Mouse (Mus musculus): ENCODE data around the gene Ormdl2.
"Not testable (repeated sequence)": the region's sequence is repeated elsewhere in the genome, so short reads cannot be mapped to it uniquely, and the experiment has no call there.

Gene Ormdl2

GRCm38 (mm10) chr10:128821358-128822056 is at the start of gene Ormdl2:
TSS of gene Ormdl2 (minus strand) at chr10:128821645.
- peak; percentile 100 for DNase-seq (ENCODE audit: low spot score)

DNA sequence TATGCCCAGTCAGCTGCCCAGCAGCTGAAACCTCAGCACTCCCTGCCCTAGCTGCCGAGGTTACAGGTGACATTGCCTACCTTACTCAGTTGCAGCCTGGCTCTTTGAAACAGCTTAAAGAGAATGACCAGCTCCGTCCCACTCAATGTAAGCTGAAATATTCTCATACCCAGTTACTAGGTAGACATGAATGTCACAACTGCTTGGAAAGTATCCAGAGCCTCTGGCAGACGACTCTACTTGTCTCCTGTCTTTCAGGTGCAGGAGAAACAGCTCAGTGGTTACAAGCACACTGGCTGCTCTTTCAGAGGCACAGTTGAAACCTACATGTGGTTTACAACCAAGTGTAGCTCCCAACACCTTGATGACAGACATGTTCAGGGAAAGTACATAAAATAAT is 48.9 kb upstream of the Ormdl2 start:
- DNase-seq (ENCODE audit: low spot score): no peak

- no peak for DNase-seq (ENCODE audit: low spot score)
Observed at GRCm38 (mm10) chr10:128866518-128866917, 45.1 kb upstream of the Ormdl2 start.

GRCm38 (mm10) chr10:128866042-128866441 is 44.6 kb upstream of the Ormdl2 start:
- peak; percentile 25 for DNase-seq (ENCODE audit: low spot score)

DNA sequence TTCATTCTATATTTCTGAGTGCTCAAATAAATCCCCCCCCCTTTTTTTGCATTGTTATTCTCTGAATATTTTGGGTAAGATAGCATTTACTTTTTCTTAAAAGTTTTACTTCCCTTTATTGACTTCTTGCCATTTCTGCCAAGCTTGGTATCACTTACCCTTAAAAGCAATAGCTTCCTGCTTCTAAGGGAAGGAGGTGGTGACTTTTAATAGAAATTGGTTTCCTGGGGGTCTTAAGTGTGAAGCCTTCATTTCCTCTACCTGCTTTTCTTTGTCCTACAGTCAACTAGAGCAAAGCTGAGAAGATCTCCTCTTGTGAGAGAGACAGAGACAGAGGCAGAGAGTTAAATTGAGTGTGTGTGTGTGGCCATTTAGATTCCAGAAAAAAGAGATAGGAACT is 39.7 kb upstream of the Ormdl2 start:
- no peak for DNase-seq (ENCODE audit: low spot score)

DNA sequence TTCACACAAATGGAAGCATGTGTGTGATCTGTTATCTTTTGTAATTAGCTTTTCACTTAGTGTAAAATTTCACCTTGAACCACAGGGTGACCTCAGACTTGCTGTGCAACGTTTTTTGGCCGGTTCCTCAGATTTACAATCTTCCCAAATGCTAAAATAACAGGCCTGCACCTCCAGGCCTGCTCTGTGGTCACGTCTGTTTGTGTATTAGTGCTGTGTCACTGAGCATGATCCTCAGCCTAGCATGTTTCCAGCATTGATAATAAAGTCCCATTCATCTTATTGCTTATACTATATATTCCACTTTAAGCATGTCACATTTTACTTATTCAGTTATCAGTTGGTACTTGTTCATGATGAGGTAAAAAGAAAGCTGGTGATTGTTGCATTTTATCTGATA is 28.9 kb upstream of the Ormdl2 start:
- DNase-seq (ENCODE audit: low spot score): peak; percentile 39

GRCm38 (mm10) chr10:128848426-128848825 is 27.0 kb upstream of the Ormdl2 start:
- no peak for DNase-seq (ENCODE audit: low spot score)

DNA sequence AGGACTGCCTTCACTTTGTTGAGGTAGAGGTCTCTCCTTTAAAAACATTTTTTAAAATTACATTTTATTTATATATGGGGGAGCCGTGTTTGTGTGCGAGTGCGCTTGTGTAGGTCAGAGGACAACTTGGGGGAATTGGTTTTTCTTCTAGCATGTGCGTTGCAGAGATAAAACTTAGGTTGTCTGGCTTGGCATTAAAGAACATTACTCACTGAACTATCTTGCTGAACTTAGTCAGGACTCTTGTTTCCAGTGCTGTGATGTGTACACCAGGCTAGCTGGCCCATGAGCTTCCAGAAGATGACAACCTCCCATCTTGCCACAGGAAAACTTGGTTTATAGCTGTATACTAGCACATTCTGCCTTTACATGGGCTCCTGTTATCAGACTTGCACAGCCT is 25.2 kb upstream of the Ormdl2 start:
- DNase-seq (ENCODE audit: low spot score): no peak

DNA sequence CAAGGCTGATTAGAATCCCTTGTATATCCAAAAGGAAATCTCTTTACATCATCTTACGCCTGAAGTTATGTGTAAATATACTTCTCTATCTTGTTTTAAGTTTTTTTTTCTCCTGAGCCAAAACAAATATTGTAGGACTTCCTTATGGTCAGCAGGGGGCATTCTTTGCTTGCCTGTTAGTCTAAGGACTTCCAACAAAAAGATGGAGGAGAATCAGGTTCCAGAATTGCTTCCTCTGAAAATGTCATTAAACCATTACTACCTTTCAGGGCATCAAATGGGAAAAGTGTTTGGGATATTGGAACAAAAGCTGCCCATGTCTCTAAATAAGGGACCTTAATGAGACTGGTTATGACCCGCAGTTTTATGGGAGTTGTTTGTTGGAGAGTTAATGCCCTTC is 24.1 kb upstream of the Ormdl2 start:
- DNase-seq (ENCODE audit: low spot score): peak; percentile 82

DNA sequence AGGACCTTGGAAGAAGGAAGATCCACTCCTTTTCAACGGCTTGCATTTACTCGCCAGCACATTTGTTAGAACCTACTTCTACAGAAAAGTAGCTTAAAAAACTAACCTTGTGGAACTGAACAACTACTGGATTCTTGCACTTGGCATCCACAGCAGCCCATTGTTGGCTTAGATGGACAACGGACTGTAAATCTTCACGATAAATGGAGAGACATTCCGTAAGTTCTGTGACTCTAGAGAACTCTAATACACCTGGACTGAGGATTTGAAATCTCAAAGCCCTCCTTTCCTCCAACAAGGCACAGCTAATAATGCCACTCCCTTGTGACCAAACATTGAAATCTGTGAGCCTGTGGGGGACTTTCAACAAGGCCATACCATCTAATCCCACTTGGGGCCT is 21.8 kb upstream of the Ormdl2 start:
- no peak for DNase-seq (ENCODE audit: low spot score)

GRCm38 (mm10) chr10:128840612-128841011 is 19.2 kb upstream of the Ormdl2 start:
- no peak for DNase-seq (ENCODE audit: low spot score)

- DNase-seq (ENCODE audit: low spot score): no peak
Observed at GRCm38 (mm10) chr10:128839434-128839833, 18.0 kb upstream of the Ormdl2 start.

GRCm38 (mm10) chr10:128837400-128837799 is 16.0 kb upstream of the Ormdl2 start:
- DNase-seq (ENCODE audit: low spot score): no peak

GRCm38 (mm10) chr10:128823821-128824220 is 2.4 kb upstream of the Ormdl2 start:
- DNase-seq (ENCODE audit: low spot score): no peak

- not testable (repeated sequence) for DNase-seq (ENCODE audit: low spot score)
Observed at GRCm38 (mm10) chr10:128823087-128823486, 1.6 kb upstream of the Ormdl2 start.

DNA sequence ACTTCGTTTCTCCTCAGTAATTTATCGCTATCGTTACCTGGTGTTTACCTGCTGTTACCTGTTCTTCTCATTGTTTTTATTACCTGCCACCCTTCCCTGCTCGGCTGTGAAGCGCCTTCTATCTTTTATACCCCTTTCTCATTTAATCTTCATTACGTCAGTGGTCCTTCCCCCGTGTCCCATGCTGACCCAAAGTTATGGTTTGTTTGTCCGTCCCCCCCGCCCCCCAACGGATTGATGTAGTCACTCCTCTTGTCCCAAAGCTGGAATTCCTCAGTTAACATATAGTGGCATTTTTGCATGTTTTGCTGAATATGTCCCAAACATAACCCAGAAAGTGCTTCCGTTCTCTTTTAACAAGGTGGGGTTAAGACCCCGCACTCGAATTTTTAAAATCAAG is 690 bp upstream of the Ormdl2 start:
- DNase-seq (ENCODE audit: low spot score): no peak

GRCm38 (mm10) chr10:128820217-128820616 is 1.2 kb downstream of the Ormdl2 start:
- no peak for DNase-seq (ENCODE audit: low spot score)

DNA sequence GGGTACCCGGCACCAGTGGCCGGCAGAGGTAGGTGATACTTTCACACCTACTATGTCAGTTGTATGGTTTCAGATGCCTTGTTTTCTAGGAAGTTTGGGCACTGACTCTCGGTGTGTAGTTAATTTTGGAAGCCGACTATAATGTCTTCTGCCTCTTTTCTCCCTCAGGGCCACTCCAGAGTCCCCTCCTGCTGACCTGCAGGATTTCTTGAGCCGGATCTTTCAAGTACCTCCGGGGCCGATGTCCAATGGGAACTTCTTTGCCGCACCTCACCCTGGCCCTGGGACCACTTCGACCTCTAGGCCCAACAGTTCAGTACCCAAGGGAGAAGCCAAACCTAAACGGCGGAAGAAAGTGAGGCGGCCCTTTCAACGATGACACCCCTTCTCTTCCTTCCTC is 4.4 kb downstream of the Ormdl2 start, which contains the start of gene Sarnp:
Gene Sarnp, plus strand, starts transcription at position 301 of the 400 bp plus-strand sequence.
- no peak for DNase-seq (ENCODE audit: low spot score)

DNA sequence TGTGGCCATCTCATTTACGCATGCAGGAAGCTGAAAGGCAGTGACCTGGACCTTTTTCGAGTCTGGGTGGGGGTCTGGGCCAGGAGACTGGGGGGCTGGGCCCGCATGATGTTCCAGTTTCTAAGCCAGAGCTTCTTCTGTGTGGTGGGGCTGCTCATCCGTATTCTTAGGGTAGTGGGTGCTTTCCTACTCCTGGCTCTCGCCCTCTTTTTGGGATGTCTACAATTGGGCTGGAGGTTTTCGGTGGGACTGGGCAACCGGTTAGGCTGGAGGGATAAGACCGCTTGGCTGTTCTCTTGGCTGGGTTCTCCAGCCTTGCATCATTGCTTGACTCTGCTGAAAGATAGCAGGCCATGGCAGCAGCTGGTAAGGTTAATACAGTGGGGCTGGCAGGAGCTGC is 14.4 kb downstream of the Ormdl2 start:
- no peak for DNase-seq (ENCODE audit: low spot score)

- peak; percentile 47 for DNase-seq (ENCODE audit: low spot score)
Observed at GRCm38 (mm10) chr10:128806086-128806485, 15.4 kb downstream of the Ormdl2 start.

- peak; percentile 100 for DNase-seq (ENCODE audit: low spot score)
Observed at GRCm38 (mm10) chr10:128805092-128806000, 16.1 kb downstream of the Ormdl2 start.

- peak; percentile 87 for DNase-seq (ENCODE audit: low spot score)
Observed at GRCm38 (mm10) chr10:128804271-128805091, 17.0 kb downstream of the Ormdl2 start, which contains the start of gene Tmem198b. TSS of gene Tmem198b (minus strand) at chr10:128804370.

Measured in MN1 (cell line).